Mouse (Mus musculus): ENCODE results near the gene Tex21.

GRCm38 (mm10) chr12:76241084-76241483 lies 5.5 kb downstream of the Tex21 start:
- no peak for TF ChIP-seq CTCF (IDR thresholded peaks at IDR 0.05; ENCODE audit: control insufficient read depth, insufficient read depth, insufficient read length)
- TF ChIP-seq USF1 (IDR thresholded peaks at IDR 0.05; ENCODE audit: low read depth) = no peak
- no peak for TF ChIP-seq MAX (IDR thresholded peaks at IDR 0.05)
- TF ChIP-seq CEBPB (IDR thresholded peaks at IDR 0.05; ENCODE audit: low read depth) = no peak
- TF ChIP-seq MYOD1 (IDR thresholded peaks at IDR 0.05; ENCODE audit: control insufficient read depth, insufficient read length, low read depth) = no peak
- no peak for TF ChIP-seq FOSL1 (IDR thresholded peaks at IDR 0.05; ENCODE audit: insufficient read depth, low read length, poor library complexity, severe bottlenecking)
- no peak for TF ChIP-seq MYOG (IDR thresholded peaks at IDR 0.05; ENCODE audit: control insufficient read depth, extremely low read depth, insufficient read length)

Data from C2C12 (cell line).